8 mouse cellular contexts compared by ENCODE assay signal in genomic region chr6:31218139-31218750, GRCm38 (mm10).
DNase-seq lines count a peak whose midpoint lies in the region; ATAC-seq and TF ChIP-seq lines count a peak whose summit lies in the region.

No protein-coding gene starts in this region.

- no peak for TF ChIP-seq POLR2A in bone marrow macrophage, adult 2 months (IDR thresholded peaks at IDR 0.05; ENCODE audit: borderline replicate concordance, low read depth, low read length)

- peak overlapping the region; percentile 89 for H3K27ac ChIP-seq in bone marrow macrophage, adult 2 months (ENCODE audit: insufficient read depth, low read depth, low read length)
- no peak overlapping the region for H3K27ac ChIP-seq in forebrain, embryonic 12.5 days
- H3K27ac ChIP-seq in heart, postnatal 0 days (ENCODE audit: low read depth) = no peak overlapping the region; the same call in 1 of the 2 replicates
- no peak overlapping the region for H3K27ac ChIP-seq in liver, embryonic 16.5 days (ENCODE audit: low read length)
- no peak overlapping the region for H3K27ac ChIP-seq in neural tube, embryonic 11.5 days (ENCODE audit: low read depth, low read length)

- no peak for TF ChIP-seq CTCF in E14TG2a.4 (conservative IDR thresholded peaks at IDR 0.05; ENCODE audit: low read length)
- TF ChIP-seq CTCF in bone marrow macrophage, adult 2 months (IDR thresholded peaks at IDR 0.05; ENCODE audit: low read depth, low read length) = no peak
- TF ChIP-seq CTCF in heart, postnatal 0 days (IDR thresholded peaks at IDR 0.05; ENCODE audit: low read depth) = no peak

- peak overlapping the region; percentile 100 for H3K4me2 ChIP-seq in forebrain, embryonic 12.5 days
- peak overlapping the region; percentile 83 for H3K4me2 ChIP-seq in heart, postnatal 0 days (ENCODE audit: low read depth, low read length)
- H3K4me2 ChIP-seq in liver, embryonic 16.5 days (ENCODE audit: low read depth, low read length) = peak overlapping the region; percentile 92
- peak overlapping the region; percentile 100 for H3K4me2 ChIP-seq in neural tube, embryonic 11.5 days (ENCODE audit: low read depth)

- H3K9me3 ChIP-seq in E14TG2a.4 (ENCODE audit: low read length) = no peaks in the 10 kb centered on the region
- H3K9me3 ChIP-seq in forebrain, embryonic 12.5 days = no peaks in the 10 kb centered on the region
- no peaks in the 10 kb centered on the region for H3K9me3 ChIP-seq in heart, postnatal 0 days (replicated peaks; ENCODE audit: control insufficient read depth, low read length)
- no peaks in the 10 kb centered on the region for H3K9me3 ChIP-seq in liver, embryonic 16.5 days (replicated peaks; ENCODE audit: control insufficient read depth, low read length)
- H3K9me3 ChIP-seq in neural tube, embryonic 11.5 days (ENCODE audit: control insufficient read depth, low read length) = no peaks in the 10 kb centered on the region

- peaks cover 53% of the 10 kb centered on the region for H3K4me1 ChIP-seq in E14TG2a.4 (replicated peaks; ENCODE audit: low read depth, low read length)
- H3K4me1 ChIP-seq in bone marrow macrophage, adult 2 months (ENCODE audit: control insufficient read depth, insufficient read depth, low read length) = peaks cover 18% of the 10 kb centered on the region
- H3K4me1 ChIP-seq in forebrain, embryonic 12.5 days = peaks cover 52% of the 10 kb centered on the region
- peaks cover 6% of the 10 kb centered on the region for H3K4me1 ChIP-seq in heart, postnatal 0 days (ENCODE audit: control insufficient read depth, insufficient read depth)
- H3K4me1 ChIP-seq in liver, embryonic 16.5 days (ENCODE audit: control insufficient read depth, low read depth, low read length) = peaks cover 7% of the 10 kb centered on the region
- peaks cover 16% of the 10 kb centered on the region; the same call in 1 of the 2 replicates for H3K4me1 ChIP-seq in neural tube, embryonic 11.5 days (ENCODE audit: control insufficient read depth, insufficient read depth, low read length)

- H3K9ac ChIP-seq in forebrain, embryonic 12.5 days = peak overlapping the region; percentile 49
- peak overlapping the region; percentile 28 for H3K9ac ChIP-seq in heart, postnatal 0 days (replicated peaks; ENCODE audit: low read depth, low read length)
- 0 out of 2 replicates have a peak overlapping the region, but pooled peaks have one; percentile 12 for H3K9ac ChIP-seq in liver, embryonic 16.5 days (ENCODE audit: low read depth, low read length)
- H3K9ac ChIP-seq in neural tube, embryonic 11.5 days (ENCODE audit: low read length) = no peak overlapping the region

- DNase-seq in heart, postnatal 0 days (ENCODE audit: low spot score) = peak; percentile 39
- peak; percentile 63 to 73 for DNase-seq in kidney, postnatal 25 days
- peak; percentile 67 for DNase-seq in neural tube, embryonic 11.5 days (ENCODE audit: low spot score)
- DNase-seq in thymus, postnatal 14 days = peak; percentile 48

- peaks cover 89% of the 10 kb centered on the region for H3K27me3 ChIP-seq in E14TG2a.4 (ENCODE audit: insufficient read depth, low read length)
- H3K27me3 ChIP-seq in forebrain, embryonic 12.5 days = peaks cover 83% of the 10 kb centered on the region
- peaks cover 21% of the 10 kb centered on the region for H3K27me3 ChIP-seq in heart, postnatal 0 days (ENCODE audit: control insufficient read depth, insufficient read depth, low read length)
- peaks cover 69% of the 10 kb centered on the region for H3K27me3 ChIP-seq in liver, embryonic 16.5 days (ENCODE audit: control insufficient read depth, insufficient read depth, low read depth, low read length)
- H3K27me3 ChIP-seq in neural tube, embryonic 11.5 days (ENCODE audit: control insufficient read depth, insufficient read depth, low read length) = peaks cover 56% of the 10 kb centered on the region

- no peaks in the 10 kb centered on the region for H3K36me3 ChIP-seq in E14TG2a.4 (ENCODE audit: insufficient read depth, low read length)
- no peaks in the 10 kb centered on the region for H3K36me3 ChIP-seq in forebrain, embryonic 12.5 days (replicated peaks)
- H3K36me3 ChIP-seq in heart, postnatal 0 days (replicated peaks; ENCODE audit: control insufficient read depth, insufficient read depth, low read length) = no peaks in the 10 kb centered on the region
- no peaks in the 10 kb centered on the region for H3K36me3 ChIP-seq in liver, embryonic 16.5 days (ENCODE audit: control insufficient read depth, insufficient read depth)
- H3K36me3 ChIP-seq in neural tube, embryonic 11.5 days (ENCODE audit: control insufficient read depth, insufficient read depth, low read length) = no peaks in the 10 kb centered on the region

- WGBS in forebrain, embryonic 12.5 days = under 1% methylated on average over 40 of the region's 40 CpGs
- 1% methylated on average over 40 of the region's 40 CpGs for WGBS in heart, postnatal 0 days
- under 1% methylated on average over 40 of the region's 40 CpGs for WGBS in liver, embryonic 16.5 days (ENCODE audit: insufficient replicate concordance)
- under 1% methylated on average over 40 of the region's 40 CpGs for WGBS in neural tube, embryonic 11.5 days

- ATAC-seq in forebrain, embryonic 12.5 days (ENCODE audit: low FRiP score) = no peak; the same call in 1 of the 2 replicates
- ATAC-seq in heart, postnatal 0 days (ENCODE audit: insufficient read depth, low read depth) = peak; percentile 15; the same call in 1 of the 2 replicates
- ATAC-seq in liver, embryonic 16.5 days (ENCODE audit: low read depth) = no peak
- no peak for ATAC-seq in neural tube, embryonic 11.5 days (ENCODE audit: insufficient read depth, low FRiP score, low TSS enrichment)

- TF ChIP-seq EP300 in heart, postnatal 0 days (IDR thresholded peaks at IDR 0.05; ENCODE audit: low read depth) = no peak

- peak overlapping the region; percentile 76 for H3K4me3 ChIP-seq in E14TG2a.4 (replicated peaks; ENCODE audit: low read length)
- peak overlapping the region; percentile 89 for H3K4me3 ChIP-seq in bone marrow macrophage, adult 2 months (ENCODE audit: insufficient read depth, low read length)
- peak overlapping the region; percentile 75 for H3K4me3 ChIP-seq in forebrain, embryonic 12.5 days (replicated peaks)
- H3K4me3 ChIP-seq in heart, postnatal 0 days (ENCODE audit: low read depth, low read length) = peak overlapping the region; percentile 60
- H3K4me3 ChIP-seq in liver, embryonic 16.5 days (ENCODE audit: low read depth, low read length) = peak overlapping the region; percentile 65
- peak overlapping the region; percentile 62 for H3K4me3 ChIP-seq in neural tube, embryonic 11.5 days (ENCODE audit: low read depth, low read length)
